Mouse (Mus musculus): ENCODE measurements at regions not wholly inside any gene's neighbourhood (a gene's known extent, or its start where the extent isn't known, plus 50 kb on each side); places are given as distances from the start of the nearest gene placed in this dataset.

GRCm38 (mm10) chr13:115494399-115494798 lies 392.6 kb upstream of the Itga1 start:
- no peak for TF ChIP-seq CTCF (IDR thresholded peaks at IDR 0.05; ENCODE audit: low read depth, low read length)
- TF ChIP-seq POLR2A (IDR thresholded peaks at IDR 0.05; ENCODE audit: extremely low read depth, insufficient read depth, low read length): no peak

Measured in liver, adult 2 months (tissue).